Mouse (Mus musculus) ES-Bruce4 (cell line): Measurements from ENCODE around the gene Samd14. TPM values are rescaled to one million over a fixed set of nuclear protein-coding genes. Genes with fewer than 3 reads are reported as not detected.
A peak's percentile ranks its signal among the peaks of the same experiment; 100 is the strongest.

ENCODE experiments used
- H3K27ac ChIP-seq: 2 replicates; pipeline ENCODE4 v1.5.1; 2012; ENCODE audit warnings: low read length, inconsistent platforms; ENCODE audit not compliant: insufficient read depth
- H3K27me3 ChIP-seq: 2 replicates; pipeline ENCODE4 v1.6.1; 2012; ENCODE audit warnings: mild to moderate bottlenecking, low read length, inconsistent platforms; ENCODE audit not compliant: control insufficient read depth, poor library complexity, insufficient read depth, severe bottlenecking
- H3K36me3 ChIP-seq: 2 replicates; pipeline ENCODE4 v1.6.1; 2012; ENCODE audit warnings: inconsistent platforms, mild to moderate bottlenecking, low read length, moderate library complexity; ENCODE audit not compliant: control insufficient read depth, poor library complexity, insufficient read depth, severe bottlenecking
- H3K4me1 ChIP-seq: one replicate; pipeline ENCODE4 v1.8.1; 2011; ENCODE audit warnings: low read length; ENCODE audit not compliant: control insufficient read depth, insufficient read depth
- H3K4me3 ChIP-seq: 2 replicates; pipeline ENCODE4 v1.5.1; 2011; ENCODE audit warnings: low read depth, mild to moderate bottlenecking, low read length
- H3K9ac ChIP-seq: 2 replicates; pipeline ENCODE4 v1.6.1; 2012; ENCODE audit warnings: low read depth, mild to moderate bottlenecking, inconsistent platforms; ENCODE audit not compliant: poor library complexity, severe bottlenecking
- H3K9me3 ChIP-seq: replicated peaks from 2 replicates; pipeline ENCODE4 v1.6.1; 2012; ENCODE audit warnings: mild to moderate bottlenecking, low read length, inconsistent platforms; ENCODE audit not compliant: control insufficient read depth, poor library complexity, insufficient read depth, severe bottlenecking
- CTCF ChIP-seq: IDR thresholded peaks from one replicate; pipeline ENCODE4 v1.8.1; 2011; ENCODE audit warnings: low read depth, low read length
- EP300 ChIP-seq: IDR thresholded peaks from 2 replicates; pipeline ENCODE4 v1.6.1; 2011; ENCODE audit warnings: low read depth, low read length; ENCODE audit not compliant: insufficient read depth
- POLR2A ChIP-seq: IDR thresholded peaks from one replicate; pipeline ENCODE4 v1.8.1; 2011; ENCODE audit warnings: low read length; ENCODE audit not compliant: insufficient read depth
- polyA plus RNA-seq: library from polyadenylated mRNA; stranded (reverse); fragments of >200 nt; gene quantifications from 2 replicates; pipeline ENCODE4 v1.2.4, GENCODE M21; 2011; ENCODE audit warnings: low read depth; ENCODE audit not compliant: missing spikeins, insufficient read depth, insufficient read length

Samd14 gene
- polyA plus RNA-seq, 1 experiment = 0.30 TPM

DNA sequence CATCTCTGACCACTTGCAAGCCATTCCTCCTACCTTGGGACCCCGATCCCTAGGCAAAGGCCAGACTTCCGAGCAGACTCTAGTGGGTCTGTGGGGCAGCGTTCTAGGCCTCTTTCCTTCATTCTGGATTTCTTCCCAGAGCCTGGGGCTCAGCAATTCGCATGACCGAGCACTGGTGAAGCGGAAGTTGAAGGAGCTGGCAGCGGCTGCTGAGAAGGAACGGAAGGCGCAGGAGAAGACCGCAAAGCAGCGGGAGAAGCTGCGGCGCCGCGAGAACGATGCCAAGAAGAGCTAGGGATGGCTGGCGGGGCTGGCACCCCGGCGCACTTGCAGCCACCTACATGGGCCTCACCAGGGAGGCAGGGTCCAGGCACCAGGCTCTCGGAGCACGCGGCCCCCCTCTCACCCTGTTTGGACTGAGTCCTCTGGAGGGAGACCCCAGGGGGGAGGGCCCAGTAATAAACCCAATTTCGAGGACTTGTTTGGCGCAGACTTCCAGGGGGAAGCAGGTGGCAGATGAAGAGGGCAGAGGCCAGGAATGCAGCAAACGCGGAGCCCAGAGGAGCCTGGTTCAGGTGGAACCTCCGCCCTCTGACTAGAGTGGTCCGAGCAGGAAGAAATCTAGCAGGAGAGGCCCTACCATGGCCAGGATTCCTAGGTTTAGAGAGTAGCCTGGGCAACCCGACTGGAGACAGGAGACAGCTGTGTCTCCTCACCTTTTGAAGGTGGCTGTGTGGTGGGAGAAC, 14.9 kb downstream of the Samd14 start:
- Histone ChIP-seq H3K9me3 (no peaks in the 10 kb centered on the region), H3K36me3 (no peaks in the 10 kb centered on the region), H3K9ac (peak overlapping the region; percentile 44), H3K27me3 (no peaks in the 10 kb centered on the region), H3K27ac (no peak overlapping the region), H3K4me3 (peak overlapping the region; percentile 27), H3K4me1 (no peaks in the 10 kb centered on the region)
- no peak for TF ChIP-seq CTCF
- TF ChIP-seq EP300 = no peak
- TF ChIP-seq POLR2A = no peak

DNA sequence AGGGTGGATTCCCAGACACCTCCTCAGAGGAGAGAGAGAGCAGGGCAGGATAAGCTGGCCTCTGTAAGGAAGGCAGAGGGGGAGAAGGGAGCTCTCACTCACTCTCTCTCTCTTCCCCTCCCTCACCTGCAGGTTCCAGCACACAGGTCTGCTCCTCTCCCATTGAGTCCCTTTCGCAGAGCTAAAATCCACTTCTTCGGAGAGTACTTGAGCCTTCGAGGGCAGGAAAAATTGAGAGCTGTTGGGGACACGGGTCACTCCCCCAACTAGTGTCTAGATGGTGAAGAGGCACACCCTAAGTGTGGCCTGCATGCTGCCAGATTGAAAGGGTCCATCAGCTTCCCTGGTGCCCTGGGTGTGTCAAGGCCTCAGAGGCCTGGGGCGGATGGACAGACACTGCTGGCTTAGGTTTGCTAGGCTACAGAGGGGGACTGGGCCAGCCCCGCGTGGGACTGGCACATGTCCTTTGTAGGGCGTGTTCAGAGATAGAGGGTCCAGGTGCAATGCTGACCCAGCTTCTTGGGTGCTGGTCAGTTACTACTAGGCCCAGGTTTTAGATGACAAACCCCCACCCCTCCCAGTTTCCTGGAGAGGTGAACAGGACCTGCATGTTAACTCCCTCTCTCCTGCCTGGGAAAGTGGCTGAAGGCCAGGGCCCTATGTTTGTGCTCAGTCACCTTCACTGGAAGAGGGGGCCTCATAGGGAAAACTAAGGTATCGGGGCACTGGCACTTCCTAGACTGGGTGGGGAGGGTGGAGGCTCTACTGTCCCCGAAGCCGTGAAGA, 15.7 kb downstream of the Samd14 start:
- no peaks in the 10 kb centered on the region for H3K27me3 ChIP-seq
- H3K27ac ChIP-seq = no peak overlapping the region
- H3K4me1 ChIP-seq = no peaks in the 10 kb centered on the region
- no peak overlapping the region for H3K9ac ChIP-seq
- TF ChIP-seq POLR2A (no peak), CTCF (no peak), EP300 (no peak)
- no peaks in the 10 kb centered on the region for H3K9me3 ChIP-seq
- H3K4me3 ChIP-seq = no peak overlapping the region
- no peaks in the 10 kb centered on the region for H3K36me3 ChIP-seq

DNA sequence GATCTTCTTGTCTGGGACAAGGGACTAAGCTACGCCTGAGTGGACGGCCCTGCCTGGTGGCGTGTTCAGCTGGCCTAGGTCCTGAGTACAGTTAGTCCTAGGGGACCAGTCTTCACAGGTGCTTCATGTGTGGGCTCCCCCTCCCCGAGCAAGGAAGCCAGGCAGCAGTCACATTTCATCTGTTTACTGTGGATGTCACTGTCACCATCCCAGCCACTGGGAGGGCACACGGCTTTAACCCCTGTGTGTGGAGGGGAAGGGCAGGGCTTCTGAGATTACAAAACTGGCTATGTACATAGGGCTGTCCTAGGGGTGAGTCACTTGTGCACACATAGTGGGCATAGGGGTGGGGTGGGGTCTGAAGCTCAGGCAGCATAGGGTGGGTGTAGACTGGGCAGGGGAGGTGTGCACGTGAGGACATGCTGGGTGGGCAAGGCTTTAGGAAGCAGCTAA, 16.4 kb downstream of the Samd14 start:
- H3K36me3 ChIP-seq = no peaks in the 10 kb centered on the region
- no peak overlapping the region for H3K9ac ChIP-seq
- no peak for TF ChIP-seq CTCF
- no peak for TF ChIP-seq POLR2A
- no peak for TF ChIP-seq EP300
- H3K9me3 ChIP-seq = no peaks in the 10 kb centered on the region
- no peak overlapping the region for H3K27ac ChIP-seq
- no peaks in the 10 kb centered on the region for H3K27me3 ChIP-seq
- no peak overlapping the region for H3K4me3 ChIP-seq
- H3K4me1 ChIP-seq = no peaks in the 10 kb centered on the region

DNA sequence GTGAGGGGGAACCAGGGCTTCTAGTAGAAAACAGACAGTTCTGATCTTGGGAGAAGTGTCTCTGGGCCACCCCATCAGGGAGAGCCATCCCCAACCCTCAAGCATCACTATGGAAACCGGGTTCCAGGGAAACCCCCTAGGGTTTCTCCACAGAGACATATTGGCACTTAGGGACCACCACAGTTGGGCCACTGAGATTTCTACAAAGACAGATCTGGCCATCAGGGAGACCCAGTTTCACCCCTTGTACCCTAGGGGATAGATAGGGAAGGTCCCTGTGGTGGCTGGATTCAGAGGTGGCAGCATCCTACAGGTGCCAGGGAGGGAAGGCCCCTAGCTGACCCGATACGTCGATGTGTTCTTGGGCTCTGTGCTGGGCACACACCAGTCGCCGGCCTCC, 17.2 kb downstream of the Samd14 start:
- no peak for TF ChIP-seq CTCF
- no peak for TF ChIP-seq EP300
- TF ChIP-seq POLR2A = no peak
- Histone ChIP-seq H3K9ac (no peak overlapping the region), H3K9me3 (no peaks in the 10 kb centered on the region), H3K27ac (no peak overlapping the region), H3K4me3 (no peak overlapping the region), H3K27me3 (no peaks in the 10 kb centered on the region), H3K36me3 (no peaks in the 10 kb centered on the region), H3K4me1 (no peaks in the 10 kb centered on the region)

DNA sequence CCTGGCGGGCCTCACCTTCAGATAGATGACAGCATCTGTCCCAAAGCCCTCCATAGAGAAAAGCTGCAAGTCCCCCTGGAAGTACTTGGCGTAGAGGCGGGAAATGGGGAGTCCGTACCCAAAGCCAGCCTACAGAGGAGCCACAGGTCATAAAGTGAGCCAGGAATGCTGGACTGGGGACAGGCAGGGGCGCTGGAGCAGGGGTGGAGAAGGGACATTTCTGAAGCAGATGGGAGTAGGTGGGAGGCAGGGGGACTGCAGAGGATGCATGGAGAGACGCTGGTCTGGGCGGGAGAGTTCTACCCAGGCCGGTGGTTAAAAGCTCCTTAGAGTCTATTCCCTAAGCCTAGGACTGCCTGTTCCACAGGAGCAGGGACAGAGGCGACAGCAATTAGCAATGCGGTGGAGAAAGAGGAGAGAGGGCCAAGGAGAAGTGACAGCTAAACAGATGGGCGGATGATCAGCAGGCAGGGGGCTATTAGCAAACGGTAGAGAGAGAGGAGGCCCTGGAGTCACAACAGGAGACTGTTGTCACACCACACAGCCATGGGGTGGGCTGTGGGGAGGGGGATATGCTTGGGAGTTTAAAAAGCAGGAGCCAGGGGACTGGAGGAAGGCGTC, 18.3 kb downstream of the Samd14 start:
- no peak overlapping the region for H3K9ac ChIP-seq
- no peaks in the 10 kb centered on the region for H3K9me3 ChIP-seq
- H3K4me3 ChIP-seq = no peak overlapping the region
- no peaks in the 10 kb centered on the region for H3K27me3 ChIP-seq
- H3K27ac ChIP-seq = no peak overlapping the region
- no peak for TF ChIP-seq CTCF
- TF ChIP-seq POLR2A = no peak
- TF ChIP-seq EP300 = no peak
- H3K4me1 ChIP-seq = no peaks in the 10 kb centered on the region
- no peaks in the 10 kb centered on the region for H3K36me3 ChIP-seq
